Mouse (Mus musculus): Measurements from ENCODE around the gene Adh1. TPM values are rescaled to one million over a fixed set of nuclear protein-coding genes. Genes with fewer than 3 reads are reported as not detected.

Adh1 gene
- 392 TPM for polyA plus RNA-seq (2014; fragmentation: Illumina TruSeq; extraction: RNeasy Lipid Tissue Mini Kit (QIAGEN cat#74804); ENCODE audit: low read depth, low replicate concordance)

GRCm38 (mm10) chr3:138260721-138261669 is at the start of gene Adh1:
Gene Adh1 (plus strand): TSS chr3:138260991.

GRCm38 (mm10) chr3:138217631-138218264 is 43.0 kb upstream of the Adh1 start, which contains the start of gene Adh7:
Gene Adh7 (plus strand): TSS chr3:138217760.

GRCm38 (mm10) chr3:138312965-138313364 is 52.2 kb downstream of the Adh1 start, which contains the start of gene Adh6a:
Gene Adh6a (plus strand): TSS chr3:138313286.

Other genes starting within 250 kb of the Adh1 start
- 0.16 TPM for gene 1110002E22Rik, start 195.9 kb upstream of the Adh1 start, polyA plus RNA-seq (2014; fragmentation: Illumina TruSeq; extraction: RNeasy Lipid Tissue Mini Kit (QIAGEN cat#74804); ENCODE audit: low read depth, low replicate concordance)
- not detected for gene Gm5105, start 193.6 kb upstream of the Adh1 start, polyA plus RNA-seq (2014; fragmentation: Illumina TruSeq; extraction: RNeasy Lipid Tissue Mini Kit (QIAGEN cat#74804); ENCODE audit: low read depth, low replicate concordance)
- gene Trmt10a, start 117.5 kb upstream of the Adh1 start, polyA plus RNA-seq (2014; fragmentation: Illumina TruSeq; extraction: RNeasy Lipid Tissue Mini Kit (QIAGEN cat#74804); ENCODE audit: low read depth, low replicate concordance): 7.8 TPM
- 2.7 TPM for gene Mttp, start 116.0 kb upstream of the Adh1 start, polyA plus RNA-seq (2014; fragmentation: Illumina TruSeq; extraction: RNeasy Lipid Tissue Mini Kit (QIAGEN cat#74804); ENCODE audit: low read depth, low replicate concordance)
- not detected for gene 4930579F01Rik, start 67.2 kb upstream of the Adh1 start, polyA plus RNA-seq (2014; fragmentation: Illumina TruSeq; extraction: RNeasy Lipid Tissue Mini Kit (QIAGEN cat#74804); ENCODE audit: low read depth, low replicate concordance)
- 0.95 TPM for gene Adh7, start 43.2 kb upstream of the Adh1 start, polyA plus RNA-seq (2014; fragmentation: Illumina TruSeq; extraction: RNeasy Lipid Tissue Mini Kit (QIAGEN cat#74804); ENCODE audit: low read depth, low replicate concordance)
- 0.32 TPM for gene Adh6a, start 52.3 kb downstream of the Adh1 start, polyA plus RNA-seq (2014; fragmentation: Illumina TruSeq; extraction: RNeasy Lipid Tissue Mini Kit (QIAGEN cat#74804); ENCODE audit: low read depth, low replicate concordance)
- gene Adh6b, start 80.8 kb downstream of the Adh1 start, polyA plus RNA-seq (2014; fragmentation: Illumina TruSeq; extraction: RNeasy Lipid Tissue Mini Kit (QIAGEN cat#74804); ENCODE audit: low read depth, low replicate concordance): not detected
- not detected for gene Adh4, start 154.5 kb downstream of the Adh1 start, polyA plus RNA-seq (2014; fragmentation: Illumina TruSeq; extraction: RNeasy Lipid Tissue Mini Kit (QIAGEN cat#74804); ENCODE audit: low read depth, low replicate concordance)
- 91.5 TPM for gene Adh5, start 182.1 kb downstream of the Adh1 start, polyA plus RNA-seq (2014; fragmentation: Illumina TruSeq; extraction: RNeasy Lipid Tissue Mini Kit (QIAGEN cat#74804); ENCODE audit: low read depth, low replicate concordance)
- gene Metap1, start 228.5 kb downstream of the Adh1 start, polyA plus RNA-seq (2014; fragmentation: Illumina TruSeq; extraction: RNeasy Lipid Tissue Mini Kit (QIAGEN cat#74804); ENCODE audit: low read depth, low replicate concordance): 82.3 TPM